Mouse (Mus musculus) liver, embryonic 12.5 days (tissue): ENCODE results near the gene Mysm1. TPM values are rescaled to one million over a fixed set of nuclear protein-coding genes. Genes with fewer than 3 reads are reported as not detected.
A peak's percentile ranks its signal among the peaks of the same experiment; 100 is the strongest.

Source experiments
- ATAC-seq: fragments of 200-750 bp; cut with Nextera tagmentation; 2 replicates; pipeline ENCODE4 v1.8.0; 2017; ENCODE audit warnings: moderate number of reproducible peaks, mild to moderate bottlenecking, moderate library complexity
- H3K27ac ChIP-seq: fragments of 300-500 bp; sonication (generic); 2 replicates; pipeline ENCODE4 v1.5.1; 2016; ENCODE audit warnings: mild to moderate bottlenecking
- H3K27me3 ChIP-seq: fragments of 300-500 bp; sonication (generic); replicated peaks from 2 replicates; pipeline ENCODE4 v1.6.1; 2016; ENCODE audit warnings: mild to moderate bottlenecking, moderate library complexity
- H3K36me3 ChIP-seq: fragments of 300-500 bp; sonication (generic); 2 replicates; pipeline ENCODE4 v1.6.1; 2016; ENCODE audit warnings: mild to moderate bottlenecking, moderate library complexity
- H3K4me1 ChIP-seq: fragments of 300-500 bp; sonication (generic); 2 replicates; pipeline ENCODE4 v1.6.1; 2016
- H3K4me2 ChIP-seq: fragments of 300-500 bp; sonication (generic); 2 replicates; pipeline ENCODE4 v1.6.1; 2016; ENCODE audit warnings: mild to moderate bottlenecking, moderate library complexity
- H3K4me3 ChIP-seq: fragments of 300-500 bp; sonication (generic); 2 replicates; pipeline ENCODE4 v1.5.1; 2016; ENCODE audit warnings: mild to moderate bottlenecking, moderate library complexity
- H3K9ac ChIP-seq: fragments of 300-500 bp; sonication (generic); 2 replicates; pipeline ENCODE4 v1.6.1; 2016; ENCODE audit warnings: mild to moderate bottlenecking, moderate library complexity
- H3K9me3 ChIP-seq: fragments of 300-500 bp; sonication (generic); replicated peaks from 2 replicates; pipeline ENCODE4 v1.6.1; 2016; ENCODE audit warnings: mild to moderate bottlenecking, moderate library complexity
- WGBS: fragments of 180-500 bp; shearing (Covaris S2); methylation state at CpG from one replicate; pipeline ENCODE4 v1.1.7; 2016; ENCODE audit not compliant: insufficient replicate concordance; 5-methylcytosine and 5-hydroxymethylcytosine counted together
- polyA plus RNA-seq: library from polyadenylated mRNA; unstranded; fragments of >200 nt; fragmentation: Nextera tagmentation; extraction: Ambion mirVana; gene quantifications from 2 replicates; pipeline ENCODE4 v1.2.1, GENCODE M21; 2016

The Mysm1 gene
- polyA plus RNA-seq, 1 experiment from 2014 or later: 14.9 TPM

GRCm38 (mm10) chr4:95005251-95005830 is 26.4 kb upstream of the Mysm1 start:
- H3K27me3 ChIP-seq: no peaks in the 10 kb centered on the region
- no peak for ATAC-seq
- no peak overlapping the region for H3K9ac ChIP-seq
- H3K27ac ChIP-seq: no peak overlapping the region
- no peak overlapping the region for H3K4me3 ChIP-seq
- no peaks in the 10 kb centered on the region for H3K9me3 ChIP-seq
- H3K36me3 ChIP-seq: no peaks in the 10 kb centered on the region
- WGBS: 66% methylated on average over 6 of the region's 6 CpGs
- H3K4me2 ChIP-seq: no peak overlapping the region
- no peaks in the 10 kb centered on the region for H3K4me1 ChIP-seq

GRCm38 (mm10) chr4:95001043-95001775 is 22.3 kb upstream of the Mysm1 start:
- H3K4me1 ChIP-seq: no peaks in the 10 kb centered on the region
- no peak overlapping the region for H3K4me3 ChIP-seq
- no peak overlapping the region for H3K4me2 ChIP-seq
- H3K9ac ChIP-seq: no peak overlapping the region
- H3K27me3 ChIP-seq: no peaks in the 10 kb centered on the region
- no peak for ATAC-seq
- 42% methylated on average over 6 of the region's 6 CpGs for WGBS
- H3K9me3 ChIP-seq: no peaks in the 10 kb centered on the region
- H3K36me3 ChIP-seq: no peaks in the 10 kb centered on the region
- no peak overlapping the region for H3K27ac ChIP-seq

GRCm38 (mm10) chr4:95000147-95000546 is 21.2 kb upstream of the Mysm1 start:
- Histone ChIP-seq H3K27ac (no peak overlapping the region), H3K36me3 (no peaks in the 10 kb centered on the region), H3K4me3 (no peak overlapping the region), H3K9ac (no peak overlapping the region), H3K4me1 (no peaks in the 10 kb centered on the region), H3K27me3 (no peaks in the 10 kb centered on the region), H3K4me2 (no peak overlapping the region), H3K9me3 (no peaks in the 10 kb centered on the region)
- ATAC-seq: no peak
- WGBS: 68% methylated on average over 1 of the region's 1 CpGs

- no peaks in the 10 kb centered on the region for H3K27me3 ChIP-seq
- no peaks in the 10 kb centered on the region for H3K36me3 ChIP-seq
- ATAC-seq: no peak
- H3K4me1 ChIP-seq: no peaks in the 10 kb centered on the region
- H3K4me3 ChIP-seq: no peak overlapping the region
- no peak overlapping the region for H3K4me2 ChIP-seq
- WGBS: 52% methylated on average over 3 of the region's 3 CpGs
- H3K27ac ChIP-seq: no peak overlapping the region
- no peaks in the 10 kb centered on the region for H3K9me3 ChIP-seq
- H3K9ac ChIP-seq: no peak overlapping the region
Measured at GRCm38 (mm10) chr4:94999249-94999648, 20.3 kb upstream of the Mysm1 start.

- Histone ChIP-seq H3K4me3 (no peak overlapping the region), H3K27ac (no peak overlapping the region), H3K9me3 (no peaks in the 10 kb centered on the region), H3K4me2 (no peak overlapping the region), H3K4me1 (0 out of 2 replicates have a peak, but pooled peaks cover 4% of the 10 kb centered on the region), H3K36me3 (no peaks in the 10 kb centered on the region), H3K9ac (no peak overlapping the region), H3K27me3 (no peaks in the 10 kb centered on the region)
- WGBS: 69% methylated on average over 4 of the region's 4 CpGs
- ATAC-seq: no peak
Measured at GRCm38 (mm10) chr4:94995862-94996261, 17.0 kb upstream of the Mysm1 start.

GRCm38 (mm10) chr4:94990204-94990603 is 11.3 kb upstream of the Mysm1 start:
- 15% methylated on average over 3 of the region's 3 CpGs for WGBS
- no peaks in the 10 kb centered on the region for H3K27me3 ChIP-seq
- H3K9ac ChIP-seq: no peak overlapping the region
- H3K4me2 ChIP-seq: no peak overlapping the region
- no peaks in the 10 kb centered on the region for H3K9me3 ChIP-seq
- H3K36me3 ChIP-seq: no peaks in the 10 kb centered on the region
- peaks cover 18% of the 10 kb centered on the region for H3K4me1 ChIP-seq
- peak; percentile 44; the same call in 1 of the 2 replicates for ATAC-seq
- no peak overlapping the region for H3K4me3 ChIP-seq
- H3K27ac ChIP-seq: no peak overlapping the region

GRCm38 (mm10) chr4:94987725-94988124 is 8.8 kb upstream of the Mysm1 start:
- Histone ChIP-seq H3K9me3 (no peaks in the 10 kb centered on the region), H3K36me3 (no peaks in the 10 kb centered on the region), H3K4me2 (no peak overlapping the region), H3K4me1 (peaks cover 18% of the 10 kb centered on the region), H3K9ac (no peak overlapping the region), H3K27ac (no peak overlapping the region), H3K27me3 (no peaks in the 10 kb centered on the region), H3K4me3 (no peak overlapping the region)
- ATAC-seq: no peak
- 45% methylated on average over 4 of the region's 4 CpGs for WGBS

GRCm38 (mm10) chr4:94979500-94979915 is 608 bp upstream of the Mysm1 start:
- Histone ChIP-seq H3K27ac (peak overlapping the region; percentile 72; the same call in 1 of the 2 replicates), H3K4me2 (peak overlapping the region; percentile 82), H3K27me3 (no peaks in the 10 kb centered on the region), H3K4me3 (peak overlapping the region; percentile 92), H3K9me3 (no peaks in the 10 kb centered on the region), H3K9ac (peak overlapping the region; percentile 83), H3K4me1 (peaks cover 21% of the 10 kb centered on the region), H3K36me3 (peaks cover 15% of the 10 kb centered on the region)
- 43% methylated on average over 4 of the region's 4 CpGs for WGBS
- ATAC-seq: no peak

- no peaks in the 10 kb centered on the region for H3K27me3 ChIP-seq
- no peak overlapping the region for H3K27ac ChIP-seq
- H3K4me1 ChIP-seq: peaks cover 16% of the 10 kb centered on the region
- no peaks in the 10 kb centered on the region for H3K9me3 ChIP-seq
- no peak overlapping the region for H3K9ac ChIP-seq
- no peak for ATAC-seq
- no peak overlapping the region for H3K4me3 ChIP-seq
- peaks cover 60% of the 10 kb centered on the region for H3K36me3 ChIP-seq
- H3K4me2 ChIP-seq: no peak overlapping the region
- 76% methylated on average over 2 of the region's 2 CpGs for WGBS
Measured at GRCm38 (mm10) chr4:94973321-94973720, 5.6 kb downstream of the Mysm1 start.

- H3K9me3 ChIP-seq: no peaks in the 10 kb centered on the region
- ATAC-seq: no peak
- no peak overlapping the region for H3K27ac ChIP-seq
- no peaks in the 10 kb centered on the region for H3K4me1 ChIP-seq
- H3K36me3 ChIP-seq: peaks cover 72% of the 10 kb centered on the region
- no peak overlapping the region for H3K4me3 ChIP-seq
- H3K27me3 ChIP-seq: no peaks in the 10 kb centered on the region
- no peak overlapping the region for H3K4me2 ChIP-seq
- 51% methylated on average over 3 of the region's 3 CpGs for WGBS
- no peak overlapping the region for H3K9ac ChIP-seq
Measured at GRCm38 (mm10) chr4:94952773-94953172, 26.1 kb downstream of the Mysm1 start.

- no peak for ATAC-seq
- Histone ChIP-seq H3K9ac (no peak overlapping the region), H3K4me3 (no peak overlapping the region), H3K36me3 (peaks cover 60% of the 10 kb centered on the region), H3K4me1 (no peaks in the 10 kb centered on the region), H3K27me3 (no peaks in the 10 kb centered on the region), H3K9me3 (no peaks in the 10 kb centered on the region), H3K4me2 (no peak overlapping the region), H3K27ac (no peak overlapping the region)
- WGBS: 76% methylated on average over 11 of the region's 11 CpGs
Measured at GRCm38 (mm10) chr4:94941221-94941855, 37.6 kb downstream of the Mysm1 start.

GRCm38 (mm10) chr4:94928743-94929142 is 50.2 kb downstream of the Mysm1 start, which contains the start of gene Eqtn:
Gene Eqtn, minus strand, starts transcription at chr4:94928843.
- H3K9ac ChIP-seq: no peak within 1 kb of the TSS
- no peak for ATAC-seq
- no peak within 1 kb of the TSS for H3K4me2 ChIP-seq
- no peaks in the 10 kb centered on the region for H3K36me3 ChIP-seq
- no peak within 1 kb of the TSS for H3K27ac ChIP-seq
- no peak within 1 kb of the TSS for H3K4me3 ChIP-seq
- H3K4me1 ChIP-seq: no peaks in the 10 kb centered on the region
- H3K27me3 ChIP-seq: no peaks in the 10 kb centered on the region
- H3K9me3 ChIP-seq: no peaks in the 10 kb centered on the region
